Mouse (Mus musculus): ENCODE results near the gene Amz1. TPM values are rescaled to one million over a fixed set of nuclear protein-coding genes. Genes with fewer than 3 reads are reported as not detected.

Amz1 gene
- polyA plus RNA-seq (2012; rRNA removed) = 10.6 and 13.7 TPM in 2 replicates

DNA sequence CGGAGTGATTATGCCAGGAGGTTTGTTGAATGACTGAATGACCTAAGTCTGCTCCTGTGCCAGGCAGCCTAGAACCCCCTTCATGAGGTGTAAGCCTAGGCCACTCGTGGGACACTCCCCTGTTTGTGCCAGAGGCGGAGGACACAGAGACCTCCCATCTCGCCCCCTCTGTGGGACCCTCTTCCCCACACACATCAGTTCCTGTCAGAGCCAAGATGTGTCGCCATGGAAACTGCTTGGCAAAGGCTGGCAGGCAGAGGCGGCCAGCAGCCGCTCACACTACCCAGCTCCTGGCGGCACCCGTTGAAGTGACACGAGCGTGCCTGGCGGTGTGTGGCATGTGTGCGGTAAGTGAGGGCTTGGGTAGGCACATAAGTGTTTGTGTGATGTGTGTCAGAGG lies at the start of gene Amz1:
Gene Amz1 (plus strand): TSS at position 306 of the 400 bp plus-strand sequence.
- Histone ChIP-seq H3K36me3 (ENCODE audit: control insufficient read depth, insufficient read depth, low read length) (0 out of 2 replicates have a peak, but pooled peaks cover 3% of the 10 kb centered on the region), H3K27me3 (ENCODE audit: control insufficient read depth, insufficient read depth, low read length) (no peaks in the 10 kb centered on the region), H3K4me3 (ENCODE audit: control insufficient read depth, insufficient read depth, low read length) (no peak within 1 kb of the TSS), H3K27ac (ENCODE audit: control insufficient read depth, insufficient read depth, low read length) (no peak within 1 kb of the TSS), H3K4me1 (replicated peaks; ENCODE audit: control insufficient read depth, insufficient read depth, low read length) (0 out of 2 replicates have a peak, but pooled peaks cover 2% of the 10 kb centered on the region)
- 78% methylated on average over 13 of the region's 13 CpGs for WGBS
- no peak for DNase-seq
- TF ChIP-seq POLR2A (IDR thresholded peaks at IDR 0.05; ENCODE audit: control insufficient read depth, extremely low read depth, insufficient read depth, low read length, poor library complexity) (no peak), CTCF (IDR thresholded peaks at IDR 0.05; ENCODE audit: borderline replicate concordance, control insufficient read depth, extremely low read depth, insufficient read depth, low read length, poor library complexity) (no peak)

DNA sequence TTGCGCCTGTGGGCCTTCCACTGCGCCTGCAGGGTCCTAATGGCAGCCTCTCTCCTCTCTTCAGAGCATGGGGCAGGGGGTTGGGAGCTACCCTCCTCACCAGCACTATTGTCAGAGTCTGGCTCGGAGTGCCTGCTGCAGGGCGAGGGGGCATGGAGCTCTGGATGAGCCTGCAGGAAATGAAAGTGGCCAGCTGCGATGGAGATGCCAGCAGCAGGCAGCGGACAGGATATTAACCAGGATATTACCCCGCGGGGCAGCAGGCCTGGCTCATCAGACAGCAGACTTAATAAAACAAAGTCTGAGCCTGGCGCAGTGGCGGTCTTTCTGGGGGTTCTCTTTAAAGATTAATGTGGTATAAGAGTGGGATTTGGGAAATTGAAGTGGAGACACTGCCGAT lies 48.8 kb upstream of the Amz1 start:
- no peak for DNase-seq
- Histone ChIP-seq H3K36me3 (ENCODE audit: control insufficient read depth, insufficient read depth, low read length) (no peaks in the 10 kb centered on the region; the same call in 1 of the 2 replicates), H3K27me3 (ENCODE audit: control insufficient read depth, insufficient read depth, low read length) (no peaks in the 10 kb centered on the region), H3K4me1 (replicated peaks; ENCODE audit: control insufficient read depth, insufficient read depth, low read length) (no peaks in the 10 kb centered on the region), H3K27ac (ENCODE audit: control insufficient read depth, insufficient read depth, low read length) (no peak overlapping the region), H3K4me3 (ENCODE audit: control insufficient read depth, insufficient read depth, low read length) (no peak overlapping the region)
- 97% methylated on average over 11 of the region's 11 CpGs for whole genome bisulfite sequencing
- TF ChIP-seq CTCF (IDR thresholded peaks at IDR 0.05; ENCODE audit: borderline replicate concordance, control insufficient read depth, extremely low read depth, insufficient read depth, low read length, poor library complexity) = no peak
- TF ChIP-seq POLR2A (IDR thresholded peaks at IDR 0.05; ENCODE audit: control insufficient read depth, extremely low read depth, insufficient read depth, low read length, poor library complexity) = no peak

DNA sequence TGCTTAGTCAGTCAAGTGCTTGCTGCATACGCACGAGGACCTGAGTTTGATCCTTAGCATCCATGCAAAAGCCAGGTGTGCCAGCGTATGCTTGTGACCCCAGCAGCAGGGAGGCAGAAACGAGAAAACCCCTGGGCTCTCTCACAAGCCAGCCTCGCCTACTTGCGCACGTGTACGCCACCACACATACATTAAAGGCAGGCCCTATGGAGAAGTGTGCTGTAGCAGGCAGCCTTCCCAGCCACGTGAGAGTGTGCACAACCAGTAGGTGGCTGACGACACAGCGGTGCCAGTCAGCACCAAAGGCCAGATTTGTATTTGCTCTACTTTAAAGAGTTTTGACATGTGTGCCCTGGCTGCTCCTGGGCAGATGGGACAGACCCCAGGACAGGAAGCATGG lies 48.3 kb upstream of the Amz1 start:
- H3K27ac ChIP-seq (ENCODE audit: control insufficient read depth, insufficient read depth, low read length) = no peak overlapping the region
- TF ChIP-seq CTCF (IDR thresholded peaks at IDR 0.05; ENCODE audit: borderline replicate concordance, control insufficient read depth, extremely low read depth, insufficient read depth, low read length, poor library complexity) (no peak), POLR2A (IDR thresholded peaks at IDR 0.05; ENCODE audit: control insufficient read depth, extremely low read depth, insufficient read depth, low read length, poor library complexity) (no peak)
- DNase-seq = no peak
- H3K4me3 ChIP-seq (ENCODE audit: control insufficient read depth, insufficient read depth, low read length) = no peak overlapping the region
- H3K36me3 ChIP-seq (ENCODE audit: control insufficient read depth, insufficient read depth, low read length) = no peaks in the 10 kb centered on the region
- no peaks in the 10 kb centered on the region for H3K27me3 ChIP-seq (ENCODE audit: control insufficient read depth, insufficient read depth, low read length)
- 94% methylated on average over 11 of the region's 11 CpGs for WGBS
- no peaks in the 10 kb centered on the region for H3K4me1 ChIP-seq (replicated peaks; ENCODE audit: control insufficient read depth, insufficient read depth, low read length)

GRCm38 (mm10) chr5:140677137-140677536 lies 46.8 kb upstream of the Amz1 start:
- no peaks in the 10 kb centered on the region for H3K27me3 ChIP-seq (ENCODE audit: control insufficient read depth, insufficient read depth, low read length)
- no peak for TF ChIP-seq POLR2A (IDR thresholded peaks at IDR 0.05; ENCODE audit: control insufficient read depth, extremely low read depth, insufficient read depth, low read length, poor library complexity)
- no peak for TF ChIP-seq CTCF (IDR thresholded peaks at IDR 0.05; ENCODE audit: borderline replicate concordance, control insufficient read depth, extremely low read depth, insufficient read depth, low read length, poor library complexity)
- no peaks in the 10 kb centered on the region for H3K36me3 ChIP-seq (ENCODE audit: control insufficient read depth, insufficient read depth, low read length)
- no peak for DNase-seq
- H3K4me3 ChIP-seq (ENCODE audit: control insufficient read depth, insufficient read depth, low read length) = no peak overlapping the region
- 92% methylated on average over 6 of the region's 6 CpGs for WGBS
- no peak overlapping the region for H3K27ac ChIP-seq (ENCODE audit: control insufficient read depth, insufficient read depth, low read length)
- no peaks in the 10 kb centered on the region for H3K4me1 ChIP-seq (replicated peaks; ENCODE audit: control insufficient read depth, insufficient read depth, low read length)

DNA sequence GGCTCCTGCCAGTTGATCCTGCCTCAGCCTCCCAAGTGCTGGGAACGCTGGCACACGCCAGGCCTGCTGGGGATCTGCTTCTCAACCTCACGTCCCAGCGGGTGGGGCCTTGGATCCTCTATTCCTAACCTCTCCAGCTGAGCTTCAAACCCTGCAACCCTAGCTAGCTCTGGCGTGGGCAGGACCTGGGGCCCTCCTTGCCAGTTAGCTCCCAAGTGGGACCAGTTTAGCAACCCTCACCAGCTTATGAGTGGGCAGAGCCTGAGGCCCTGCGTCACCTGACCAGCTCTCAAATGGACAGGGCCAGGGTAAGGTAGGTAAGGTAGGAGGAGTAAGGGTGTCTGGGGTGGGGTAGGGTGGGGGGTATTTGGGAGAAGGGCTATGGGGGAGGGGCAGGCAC lies 43.9 kb upstream of the Amz1 start:
- WGBS = 94% methylated on average over 6 of the region's 6 CpGs
- no peak for DNase-seq
- Histone ChIP-seq H3K36me3 (ENCODE audit: control insufficient read depth, insufficient read depth, low read length) (no peaks in the 10 kb centered on the region), H3K4me1 (replicated peaks; ENCODE audit: control insufficient read depth, insufficient read depth, low read length) (no peaks in the 10 kb centered on the region), H3K27me3 (ENCODE audit: control insufficient read depth, insufficient read depth, low read length) (no peaks in the 10 kb centered on the region), H3K27ac (ENCODE audit: control insufficient read depth, insufficient read depth, low read length) (no peak overlapping the region), H3K4me3 (ENCODE audit: control insufficient read depth, insufficient read depth, low read length) (no peak overlapping the region)
- TF ChIP-seq CTCF (IDR thresholded peaks at IDR 0.05; ENCODE audit: borderline replicate concordance, control insufficient read depth, extremely low read depth, insufficient read depth, low read length, poor library complexity) (no peak), POLR2A (IDR thresholded peaks at IDR 0.05; ENCODE audit: control insufficient read depth, extremely low read depth, insufficient read depth, low read length, poor library complexity) (no peak)

GRCm38 (mm10) chr5:140680950-140681349 lies 43.0 kb upstream of the Amz1 start:
- H3K27me3 ChIP-seq (ENCODE audit: control insufficient read depth, insufficient read depth, low read length) = no peaks in the 10 kb centered on the region
- no peak for DNase-seq
- TF ChIP-seq CTCF (IDR thresholded peaks at IDR 0.05; ENCODE audit: borderline replicate concordance, control insufficient read depth, extremely low read depth, insufficient read depth, low read length, poor library complexity) (no peak), POLR2A (IDR thresholded peaks at IDR 0.05; ENCODE audit: control insufficient read depth, extremely low read depth, insufficient read depth, low read length, poor library complexity) (no peak)
- H3K4me1 ChIP-seq (replicated peaks; ENCODE audit: control insufficient read depth, insufficient read depth, low read length) = no peaks in the 10 kb centered on the region
- H3K4me3 ChIP-seq (ENCODE audit: control insufficient read depth, insufficient read depth, low read length) = no peak overlapping the region
- 100% methylated on average over 1 of the region's 1 CpGs for WGBS
- H3K36me3 ChIP-seq (ENCODE audit: control insufficient read depth, insufficient read depth, low read length) = no peaks in the 10 kb centered on the region
- H3K27ac ChIP-seq (ENCODE audit: control insufficient read depth, insufficient read depth, low read length) = no peak overlapping the region

GRCm38 (mm10) chr5:140682113-140682512 lies 41.8 kb upstream of the Amz1 start:
- Histone ChIP-seq H3K36me3 (ENCODE audit: control insufficient read depth, insufficient read depth, low read length) (no peaks in the 10 kb centered on the region), H3K4me3 (ENCODE audit: control insufficient read depth, insufficient read depth, low read length) (no peak overlapping the region), H3K4me1 (replicated peaks; ENCODE audit: control insufficient read depth, insufficient read depth, low read length) (no peaks in the 10 kb centered on the region), H3K27me3 (ENCODE audit: control insufficient read depth, insufficient read depth, low read length) (no peaks in the 10 kb centered on the region), H3K27ac (ENCODE audit: control insufficient read depth, insufficient read depth, low read length) (no peak overlapping the region)
- TF ChIP-seq POLR2A (IDR thresholded peaks at IDR 0.05; ENCODE audit: control insufficient read depth, extremely low read depth, insufficient read depth, low read length, poor library complexity) (no peak), CTCF (IDR thresholded peaks at IDR 0.05; ENCODE audit: borderline replicate concordance, control insufficient read depth, extremely low read depth, insufficient read depth, low read length, poor library complexity) (no peak)
- 98% methylated on average over 6 of the region's 6 CpGs for WGBS
- DNase-seq = no peak
